Mouse (Mus musculus) heart, postnatal 0 days (tissue): ENCODE results near the gene Epas1.

Experiments used
- CTCF ChIP-seq: IDR thresholded peaks from 2 replicates; pipeline ENCODE4 v1.5.1; 2016; ENCODE audit warnings: antibody characterized with exemption, control low read depth, low read depth
- EP300 ChIP-seq: IDR thresholded peaks from 2 replicates; pipeline ENCODE4 v1.6.1; 2016; ENCODE audit warnings: antibody characterized with exemption, low read depth

GRCm38 (mm10) chr17:86732024-86732423 is 21.5 kb upstream of the Epas1 start:
- TF ChIP-seq CTCF (no peak), EP300 (peak; percentile 63; the same call in 1 of the 2 replicates)
